Mouse (Mus musculus) CH12.LX (cell line): Measurements from ENCODE around the gene Olfr1472.
"Not testable (repeated sequence)": the region's sequence is repeated elsewhere in the genome, so short reads cannot be mapped to it uniquely, and the experiment has no call there.

ENCODE experiments used
- CTCF ChIP-seq, 2 experiments: IDR thresholded peaks in 1 of 2; conservative IDR thresholded peaks in 1 of 2; 2 replicates each; pipeline ENCODE4 v1.5.1; 2011 to 2012; ENCODE audit warnings: low read depth in 2 of 2, low read length in 2 of 2, improper control_type of control experiment in 1 of 2, inconsistent platforms in 1 of 2, mild to moderate bottlenecking in 1 of 2, moderate library complexity in 1 of 2
- SIN3A ChIP-seq: IDR thresholded peaks from 2 replicates; pipeline ENCODE4 v1.6.1; 2012; ENCODE audit warnings: low read length, improper control_type of control experiment, inconsistent platforms

DNA sequence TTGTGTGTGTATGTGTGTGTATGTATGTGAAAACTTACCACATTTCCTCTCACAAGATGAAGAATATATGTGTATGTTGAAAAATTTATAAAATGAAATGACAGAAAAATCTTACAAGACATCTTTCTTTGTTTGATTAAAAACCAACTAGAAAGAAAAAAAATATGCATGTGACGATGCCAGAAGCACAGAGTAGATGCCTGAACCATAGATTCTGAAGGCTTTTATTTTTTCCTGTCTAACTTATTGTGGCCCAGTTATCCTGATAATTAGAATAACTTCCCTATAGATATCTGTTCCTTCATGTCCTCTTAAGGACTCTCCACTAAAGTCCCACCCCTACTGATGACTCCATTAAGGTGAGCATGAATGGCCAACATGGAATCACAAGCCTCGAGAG lies 12.8 kb downstream of the Olfr1472 start, which contains the start of gene Olfr1471:
- TF ChIP-seq SIN3A; CTCF (conservative IDR thresholded peaks at IDR 0.05 in 1 of 2, IDR thresholded peaks at IDR 0.05 in 1 of 2; ENCODE audit: low read depth in 2 of 2, low read length in 2 of 2): not testable (repeated sequence)
